Mouse (Mus musculus) midbrain, embryonic 13.5 days (tissue): ENCODE data around the gene Ptgr2. TPM values are rescaled to one million over a fixed set of nuclear protein-coding genes. Genes with fewer than 3 reads are reported as not detected.
A peak's percentile ranks its signal among the peaks of the same experiment; 100 is the strongest.
"Not testable (repeated sequence)": the region's sequence is repeated elsewhere in the genome, so short reads cannot be mapped to it uniquely, and the experiment has no call there.

ENCODE experiments used
- ATAC-seq: fragments of 200-750 bp; cut with Nextera tagmentation; 2 replicates; pipeline ENCODE4 v1.8.0; 2017; ENCODE audit warnings: mild to moderate bottlenecking, moderate TSS enrichment, moderate library complexity
- H3K27ac ChIP-seq: fragments of 300-500 bp; sonication (generic); 2 replicates; pipeline ENCODE4 v1.5.1; 2015; ENCODE audit warnings: inconsistent platforms, mild to moderate bottlenecking, moderate library complexity
- H3K27me3 ChIP-seq: fragments of 300-500 bp; sonication (generic); 2 replicates; pipeline ENCODE4 v1.6.1; 2015; ENCODE audit warnings: mild to moderate bottlenecking, inconsistent platforms
- H3K36me3 ChIP-seq: fragments of 300-500 bp; sonication (generic); 2 replicates; pipeline ENCODE4 v1.6.1; 2015; ENCODE audit warnings: mild to moderate bottlenecking, inconsistent platforms
- H3K4me1 ChIP-seq: fragments of 300-500 bp; sonication (generic); replicated peaks from 2 replicates; pipeline ENCODE4 v1.6.1; 2015; ENCODE audit warnings: inconsistent platforms
- H3K4me2 ChIP-seq: fragments of 300-500 bp; sonication (generic); replicated peaks from 2 replicates; pipeline ENCODE4 v1.6.1; 2015; ENCODE audit warnings: moderate library complexity, mild to moderate bottlenecking, inconsistent platforms
- H3K4me3 ChIP-seq: fragments of 300-500 bp; sonication (generic); replicated peaks from 2 replicates; pipeline ENCODE4 v1.5.1; 2015; ENCODE audit warnings: mild to moderate bottlenecking, inconsistent platforms
- H3K9ac ChIP-seq: fragments of 300-500 bp; sonication (generic); replicated peaks from 2 replicates; pipeline ENCODE4 v1.6.1; 2015; ENCODE audit warnings: mild to moderate bottlenecking, inconsistent platforms
- H3K9me3 ChIP-seq: fragments of 300-500 bp; sonication (generic); 2 replicates; pipeline ENCODE4 v1.6.1; 2016; ENCODE audit warnings: mild to moderate bottlenecking, inconsistent platforms
- WGBS: fragments of 180-500 bp; shearing (Covaris S2); methylation state at CpG from one replicate; pipeline ENCODE4 v1.1.7; 2015; 5-methylcytosine and 5-hydroxymethylcytosine counted together
- polyA plus RNA-seq: library from polyadenylated mRNA; unstranded; fragments of >200 nt; fragmentation: Nextera tagmentation; extraction: Ambion mirVana; gene quantifications from 2 replicates; pipeline ENCODE4 v1.2.1, GENCODE M21; 2015

The Ptgr2 gene
- 14.0 and 16.4 TPM in 2 replicates for polyA plus RNA-seq

DNA sequence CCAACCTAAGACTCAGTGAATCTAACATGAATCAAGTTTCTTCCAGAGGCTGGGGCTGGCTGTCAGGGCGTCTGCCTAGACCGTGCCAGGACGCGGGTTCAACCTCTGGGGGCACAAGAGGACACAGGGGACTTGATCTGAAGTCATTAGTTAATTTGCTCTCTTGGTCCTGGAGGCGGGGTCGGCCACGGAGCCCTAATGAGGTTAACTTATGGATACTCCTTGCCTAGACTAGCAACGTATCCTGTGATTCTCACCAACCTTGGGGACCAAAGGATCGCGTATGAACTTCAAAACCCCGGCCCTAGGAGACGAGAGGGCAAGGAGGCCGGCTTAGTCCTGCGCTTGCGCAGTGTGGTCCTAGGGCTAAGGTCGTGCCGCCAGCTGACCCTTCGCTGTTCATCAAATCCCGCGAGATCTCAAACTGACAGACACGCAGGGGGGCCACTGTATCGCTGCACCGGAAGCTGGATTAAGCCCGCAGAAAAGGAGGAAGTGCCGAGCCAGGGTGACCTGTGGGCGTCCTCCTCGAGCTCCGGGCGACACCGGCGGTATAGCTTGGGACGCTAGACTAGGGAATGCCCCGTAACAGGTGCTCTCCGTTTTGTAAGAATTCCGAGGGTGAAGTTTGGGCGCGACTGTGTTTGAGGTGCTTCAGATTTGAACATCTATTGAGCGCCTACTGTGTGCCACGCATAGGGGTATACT is at the start of gene Ptgr2:
TSS of gene Ptgr2 (plus strand) at position 348 of the 708 bp plus-strand sequence.
- Histone ChIP-seq H3K9ac (peak within 1 kb of the TSS; percentile 47), H3K4me2 (peak within 1 kb of the TSS; percentile 60), H3K27me3 (no peaks in the 10 kb centered on the region), H3K27ac (peak within 1 kb of the TSS; percentile 37; the same call in 1 of the 2 replicates), H3K4me1 (peaks cover 11% of the 10 kb centered on the region), H3K4me3 (peak within 1 kb of the TSS; percentile 52), H3K9me3 (no peaks in the 10 kb centered on the region), H3K36me3 (no peaks in the 10 kb centered on the region)
- under 1% methylated on average over 39 of the region's 39 CpGs for WGBS
- ATAC-seq, result peak; percentile 96

DNA sequence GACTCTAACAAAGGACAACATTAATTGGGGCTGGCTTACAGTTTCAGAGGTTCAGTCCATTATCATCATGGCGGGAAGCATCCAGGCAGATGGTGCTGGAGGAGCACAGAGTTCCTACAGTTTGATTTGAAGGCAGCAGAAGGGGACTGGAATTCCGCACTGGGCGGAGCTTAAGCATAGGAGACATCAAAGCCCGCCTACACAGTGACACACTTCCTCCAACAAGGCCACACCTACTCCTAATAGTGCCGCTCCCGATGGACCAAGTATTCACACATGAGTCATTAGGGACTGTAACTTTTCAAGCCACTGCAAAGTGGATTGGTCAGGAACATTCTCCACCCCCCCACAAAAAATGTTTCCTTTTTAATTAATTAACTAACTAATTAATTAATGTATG is 49.5 kb upstream of the Ptgr2 start:
- 88% methylated on average over 6 of the region's 6 CpGs for WGBS
- no peaks in the 10 kb centered on the region for H3K27me3 ChIP-seq
- no peak for ATAC-seq

DNA sequence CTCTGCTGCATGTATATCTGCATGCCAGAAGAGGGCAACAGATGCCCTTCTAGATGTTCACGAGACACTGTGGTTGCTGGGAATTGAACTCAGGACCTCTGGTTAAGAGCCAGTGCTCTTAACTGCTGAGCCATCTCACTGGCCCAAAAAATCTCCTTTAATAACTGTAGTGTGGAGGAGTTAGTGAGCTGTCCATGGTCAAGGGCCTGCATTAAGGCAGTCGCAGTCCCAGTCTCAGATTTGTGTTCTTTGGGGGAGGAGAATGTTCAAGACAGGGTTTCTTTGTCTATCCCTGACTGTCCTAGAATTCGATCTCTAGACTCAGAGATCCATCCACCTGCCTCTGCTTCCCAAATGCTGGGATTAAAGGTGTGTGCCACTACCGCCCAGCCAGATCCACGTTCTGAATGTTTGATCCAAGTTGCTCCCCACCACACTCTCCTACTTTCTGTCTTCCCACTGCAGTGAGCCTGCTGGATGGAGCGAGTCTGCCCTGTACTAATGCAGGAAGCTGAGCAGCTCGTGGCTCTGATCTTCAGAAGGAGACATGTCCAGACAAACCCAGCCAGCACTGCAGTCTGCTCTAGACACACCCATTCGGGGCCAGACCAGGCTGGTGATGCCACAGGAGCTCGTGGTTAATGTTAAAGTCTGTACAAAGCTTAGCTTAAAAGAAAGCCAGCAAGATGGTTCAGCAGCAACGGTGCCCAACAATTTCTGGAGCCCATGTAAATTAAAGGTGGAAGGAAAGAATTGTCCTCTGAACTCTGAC is 48.9 kb upstream of the Ptgr2 start:
- H3K4me3 ChIP-seq, result no peak overlapping the region
- no peaks in the 10 kb centered on the region for H3K36me3 ChIP-seq
- H3K27ac ChIP-seq, result no peak overlapping the region
- no peak overlapping the region for H3K9ac ChIP-seq
- H3K27me3 ChIP-seq, result no peaks in the 10 kb centered on the region
- H3K4me1 ChIP-seq, result no peaks in the 10 kb centered on the region
- no peaks in the 10 kb centered on the region for H3K9me3 ChIP-seq
- WGBS, result 87% methylated on average over 10 of the region's 10 CpGs
- H3K4me2 ChIP-seq, result no peak overlapping the region
- ATAC-seq, result no peak

More for the DNA sequence above, 49.5 kb upstream of the Ptgr2 start:
- no peaks in the 10 kb centered on the region for H3K4me1 ChIP-seq
- H3K27ac ChIP-seq, result no peak overlapping the region
- H3K36me3 ChIP-seq, result no peaks in the 10 kb centered on the region
- no peak overlapping the region for H3K4me2 ChIP-seq
- H3K9me3 ChIP-seq, result no peaks in the 10 kb centered on the region
- no peak overlapping the region for H3K9ac ChIP-seq
- H3K4me3 ChIP-seq, result no peak overlapping the region

DNA sequence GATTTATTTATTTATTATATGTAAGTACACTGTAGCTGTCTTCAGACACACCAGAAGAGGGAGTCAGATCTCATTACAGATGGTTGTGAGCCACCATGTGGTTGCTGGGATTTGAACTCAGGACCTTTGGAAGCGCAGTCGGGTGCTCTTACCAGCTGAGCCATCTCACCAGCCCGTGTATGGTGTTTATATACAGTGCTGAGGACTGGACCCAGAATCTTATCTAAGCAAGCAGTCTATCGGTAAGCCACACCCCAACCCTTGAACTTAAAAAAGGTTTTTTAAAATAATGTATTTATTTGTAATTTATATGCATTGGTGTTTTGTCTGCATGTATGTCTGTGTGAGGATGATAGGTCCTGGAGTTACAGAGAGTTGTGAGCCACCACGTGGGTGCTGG is 48.0 kb upstream of the Ptgr2 start:
- not testable (repeated sequence) for H3K4me2 ChIP-seq, H3K4me3 ChIP-seq, H3K4me1 ChIP-seq, H3K9ac ChIP-seq, H3K27ac ChIP-seq, ATAC-seq, H3K9me3 ChIP-seq, H3K27me3 ChIP-seq, H3K36me3 ChIP-seq
- 93% methylated on average over 5 of the region's 5 CpGs for WGBS

DNA sequence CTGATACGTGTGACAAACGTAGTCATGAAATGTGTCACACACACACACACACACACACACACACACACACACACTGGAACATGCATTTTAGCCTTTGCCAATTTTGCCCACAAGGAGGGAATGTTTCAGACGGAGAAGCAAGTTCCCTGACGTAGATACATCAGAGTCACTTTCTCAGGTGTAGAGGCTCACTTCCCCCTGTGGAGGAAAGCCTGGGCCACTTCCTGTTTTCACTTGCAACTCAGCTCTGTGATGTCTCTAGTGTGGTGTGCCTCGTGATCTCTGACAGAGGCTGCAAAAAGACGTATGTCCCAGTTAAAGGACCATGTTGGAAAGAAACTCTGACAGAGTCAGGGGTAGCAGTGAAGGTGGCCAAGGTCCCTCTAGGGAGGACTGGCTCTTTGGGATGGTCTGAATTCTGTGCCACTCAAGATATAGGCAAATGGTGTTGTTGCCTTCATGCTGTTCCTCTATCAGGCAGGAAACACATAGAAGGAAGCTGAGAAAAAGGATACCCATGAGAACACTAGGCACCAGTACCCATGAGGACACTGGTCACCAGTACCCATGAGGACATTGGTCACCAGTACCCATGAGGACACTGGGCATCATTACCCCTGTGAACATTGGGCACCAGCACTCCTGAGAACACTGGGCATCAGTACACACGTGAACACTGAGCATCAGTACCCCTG is 41.8 kb upstream of the Ptgr2 start:
- Histone ChIP-seq H3K27me3 (no peaks in the 10 kb centered on the region), H3K9ac (no peak overlapping the region), H3K4me1 (no peaks in the 10 kb centered on the region), H3K27ac (no peak overlapping the region), H3K36me3 (no peaks in the 10 kb centered on the region), H3K4me2 (no peak overlapping the region), H3K9me3 (no peaks in the 10 kb centered on the region), H3K4me3 (no peak overlapping the region)
- 86% methylated on average over 7 of the region's 7 CpGs for WGBS
- ATAC-seq, result no peak

DNA sequence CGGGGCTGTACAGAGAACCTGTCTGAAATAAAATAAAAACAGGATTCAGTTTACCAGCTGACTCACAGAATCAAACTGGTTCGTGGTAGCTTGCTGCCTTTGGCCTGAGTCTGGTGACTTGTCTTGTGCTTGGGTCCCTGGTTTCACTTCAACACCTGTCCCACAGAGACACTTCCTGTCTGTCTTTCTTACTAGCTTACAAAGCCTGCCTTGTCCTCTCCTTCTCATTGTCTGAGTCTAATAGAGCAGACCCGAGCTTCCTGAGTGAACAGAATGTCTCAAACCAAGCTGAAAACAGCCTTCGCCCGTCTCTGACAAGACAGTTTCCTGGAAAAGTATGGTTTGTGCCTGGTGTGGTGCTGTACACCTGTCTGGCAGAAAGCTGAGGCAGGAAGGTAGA is 39.3 kb upstream of the Ptgr2 start:
- Histone ChIP-seq H3K9ac (no peak overlapping the region), H3K27ac (no peak overlapping the region), H3K4me2 (no peak overlapping the region), H3K27me3 (no peaks in the 10 kb centered on the region), H3K4me3 (no peak overlapping the region), H3K9me3 (no peaks in the 10 kb centered on the region), H3K36me3 (no peaks in the 10 kb centered on the region), H3K4me1 (no peaks in the 10 kb centered on the region)
- WGBS, result 68% methylated on average over 5 of the region's 5 CpGs
- no peak for ATAC-seq

DNA sequence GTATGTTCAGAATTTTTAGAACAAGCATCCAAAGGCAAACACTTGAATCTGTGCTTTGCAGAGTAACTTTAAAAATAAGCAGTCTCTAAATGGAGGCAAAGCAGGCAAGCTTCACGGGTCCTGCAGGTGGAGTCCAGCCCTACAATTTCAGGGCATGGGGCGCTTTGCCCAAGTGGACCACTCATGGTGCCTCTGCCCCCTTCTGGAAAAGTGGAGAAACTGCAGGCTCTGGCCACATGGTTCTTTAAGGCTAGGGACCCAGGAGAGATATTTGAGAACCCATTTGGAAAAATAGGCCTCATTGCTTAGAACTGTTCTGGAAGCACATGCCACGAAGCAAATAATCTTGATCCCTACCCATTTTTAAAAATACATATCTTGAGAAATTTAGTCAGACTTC is 35.8 kb upstream of the Ptgr2 start:
- no peak for ATAC-seq
- no peak overlapping the region for H3K4me2 ChIP-seq
- H3K4me3 ChIP-seq, result no peak overlapping the region
- no peak overlapping the region for H3K9ac ChIP-seq
- no peaks in the 10 kb centered on the region for H3K9me3 ChIP-seq
- no peaks in the 10 kb centered on the region for H3K27me3 ChIP-seq
- H3K36me3 ChIP-seq, result no peaks in the 10 kb centered on the region
- 11% methylated on average over 3 of the region's 3 CpGs for WGBS
- H3K4me1 ChIP-seq, result no peaks in the 10 kb centered on the region
- H3K27ac ChIP-seq, result no peak overlapping the region

DNA sequence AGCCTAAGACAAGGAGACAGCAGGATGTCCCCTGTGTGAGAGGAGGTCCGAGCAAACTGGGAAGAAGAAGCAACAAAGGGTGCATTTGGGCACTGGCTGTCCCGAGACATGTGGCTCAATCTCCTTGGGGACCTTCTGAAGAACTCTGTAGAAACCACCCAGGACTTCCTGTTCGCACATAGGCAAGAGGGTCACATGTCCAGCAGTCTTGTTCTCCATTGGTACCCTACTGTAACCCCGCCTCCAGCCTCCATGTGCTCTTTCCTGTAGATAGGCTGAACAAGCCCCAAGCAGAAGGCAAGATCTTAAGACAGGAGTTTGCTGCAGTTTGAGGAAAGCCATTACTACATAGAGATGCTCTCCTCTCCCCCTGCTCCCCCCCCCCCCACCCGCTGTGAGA is 32.2 kb upstream of the Ptgr2 start:
- H3K9me3 ChIP-seq, result no peaks in the 10 kb centered on the region
- no peaks in the 10 kb centered on the region for H3K36me3 ChIP-seq
- H3K27me3 ChIP-seq, result no peaks in the 10 kb centered on the region
- H3K27ac ChIP-seq, result no peak overlapping the region
- 90% methylated on average over 5 of the region's 5 CpGs for WGBS
- no peak overlapping the region for H3K4me3 ChIP-seq
- H3K4me1 ChIP-seq, result no peaks in the 10 kb centered on the region
- H3K4me2 ChIP-seq, result no peak overlapping the region
- no peak for ATAC-seq
- no peak overlapping the region for H3K9ac ChIP-seq

DNA sequence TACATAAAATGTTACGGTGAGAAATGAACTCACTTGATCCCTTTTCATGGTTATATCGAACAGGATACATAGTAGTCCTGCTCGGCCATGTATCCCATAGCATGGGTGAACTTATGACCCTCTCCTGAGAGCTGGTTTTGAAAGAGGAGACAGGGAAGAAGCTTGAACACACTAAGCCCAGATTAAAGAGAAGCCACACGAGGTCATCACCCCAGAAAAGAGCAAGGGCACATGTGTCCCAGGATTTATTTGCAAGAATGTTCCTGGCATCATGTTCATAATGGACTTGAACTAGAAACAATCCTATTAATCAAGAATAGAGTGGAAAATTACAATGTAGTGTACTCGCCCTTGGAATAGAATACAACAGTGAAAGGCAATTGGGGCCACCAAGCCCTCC is 30.1 kb upstream of the Ptgr2 start:
- no peak for ATAC-seq
- Histone ChIP-seq H3K36me3 (no peaks in the 10 kb centered on the region), H3K4me2 (no peak overlapping the region), H3K9me3 (no peaks in the 10 kb centered on the region), H3K27me3 (no peaks in the 10 kb centered on the region), H3K4me1 (no peaks in the 10 kb centered on the region), H3K27ac (no peak overlapping the region), H3K9ac (no peak overlapping the region), H3K4me3 (no peak overlapping the region)
- 69% methylated on average over 5 of the region's 5 CpGs for WGBS

DNA sequence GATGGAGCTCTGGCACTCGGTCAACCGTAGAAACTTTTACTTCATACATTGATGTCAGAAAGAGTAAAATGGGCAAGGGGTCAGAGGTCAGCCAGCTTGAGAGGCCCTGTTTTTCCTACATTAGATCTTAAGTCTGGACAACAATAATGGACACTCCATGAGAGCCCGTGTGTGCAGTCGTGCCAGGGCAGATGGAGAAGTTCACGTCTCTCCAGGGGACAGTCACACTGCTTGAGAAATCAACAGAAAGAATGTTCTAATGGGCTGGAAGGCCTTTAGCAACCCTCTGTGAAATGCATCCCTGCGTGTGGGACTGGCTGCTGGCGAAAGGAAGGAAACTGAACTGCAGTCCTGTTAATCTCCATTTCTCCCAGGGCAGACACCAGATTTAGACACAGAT is 24.7 kb upstream of the Ptgr2 start:
- no peak overlapping the region for H3K27ac ChIP-seq
- no peaks in the 10 kb centered on the region for H3K9me3 ChIP-seq
- no peaks in the 10 kb centered on the region for H3K36me3 ChIP-seq
- 42% methylated on average over 7 of the region's 7 CpGs for WGBS
- H3K4me2 ChIP-seq, result no peak overlapping the region
- H3K27me3 ChIP-seq, result no peaks in the 10 kb centered on the region
- H3K4me3 ChIP-seq, result no peak overlapping the region
- no peak for ATAC-seq
- H3K9ac ChIP-seq, result no peak overlapping the region
- no peaks in the 10 kb centered on the region for H3K4me1 ChIP-seq

DNA sequence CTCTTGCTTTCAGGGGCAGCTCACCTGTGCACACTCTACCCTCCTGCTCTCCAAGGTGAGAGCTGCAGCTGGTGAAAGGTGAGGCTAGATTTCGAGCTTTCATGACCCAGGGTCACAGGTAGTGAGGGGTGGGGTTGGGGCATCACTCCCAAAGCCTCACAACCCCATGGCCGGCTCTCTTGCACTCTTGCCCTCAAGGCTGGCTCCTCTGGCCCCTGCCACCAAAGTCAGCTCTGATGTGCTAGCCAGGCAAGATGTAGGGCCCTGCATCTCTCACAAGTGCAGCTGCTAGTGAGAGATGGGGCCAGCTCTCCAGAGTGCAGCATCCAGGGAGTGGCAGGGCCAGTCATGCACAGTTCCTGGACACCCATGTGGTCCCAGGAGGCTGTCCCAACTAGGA is 17.8 kb upstream of the Ptgr2 start:
- 69% methylated on average over 2 of the region's 2 CpGs for WGBS

DNA sequence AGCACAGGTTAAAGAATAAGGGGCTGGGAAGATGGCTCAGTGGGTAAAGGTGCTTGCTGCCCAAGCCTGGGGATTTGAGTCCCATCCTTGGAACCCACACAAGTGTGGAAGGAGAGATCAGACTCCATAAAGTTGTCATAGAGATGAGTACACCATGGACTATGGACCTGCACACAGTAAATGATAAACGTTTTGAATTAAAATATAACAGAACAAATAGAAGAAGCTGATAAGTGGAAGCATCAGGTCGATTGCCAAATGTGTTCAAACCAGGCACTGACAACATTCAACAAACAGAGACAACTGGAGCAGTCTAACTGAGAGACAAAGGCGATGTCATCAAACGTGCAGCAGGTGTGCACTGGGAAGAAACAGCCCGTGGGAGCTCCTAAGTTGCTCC is 11.7 kb upstream of the Ptgr2 start:
- 81% methylated on average over 5 of the region's 5 CpGs for whole genome bisulfite sequencing
- ATAC-seq, result no peak
- no peaks in the 10 kb centered on the region for H3K27me3 ChIP-seq

More for the DNA sequence above, 17.8 kb upstream of the Ptgr2 start:
- Histone ChIP-seq H3K27ac (no peak overlapping the region), H3K4me1 (no peaks in the 10 kb centered on the region), H3K4me2 (no peak overlapping the region), H3K4me3 (no peak overlapping the region), H3K27me3 (no peaks in the 10 kb centered on the region), H3K36me3 (no peaks in the 10 kb centered on the region), H3K9me3 (no peaks in the 10 kb centered on the region), H3K9ac (no peak overlapping the region)
- ATAC-seq, result no peak

More for the DNA sequence above, 11.7 kb upstream of the Ptgr2 start:
- H3K9me3 ChIP-seq, result no peaks in the 10 kb centered on the region
- no peaks in the 10 kb centered on the region for H3K36me3 ChIP-seq
- peaks cover 6% of the 10 kb centered on the region; the same call in 1 of the 2 replicates for H3K4me1 ChIP-seq
- H3K9ac ChIP-seq, result no peak overlapping the region
- no peak overlapping the region for H3K27ac ChIP-seq
- H3K4me3 ChIP-seq, result no peak overlapping the region
- no peak overlapping the region for H3K4me2 ChIP-seq
